Mouse (Mus musculus) heart, adult 2 months (tissue): ENCODE measurements at regions not wholly inside any gene's neighbourhood (a gene's known extent, or its start where the extent isn't known, plus 50 kb on each side); places are given as distances from the start of the nearest gene placed in this dataset.
A peak's percentile ranks its signal among the peaks of the same experiment; 100 is the strongest.

Source experiments
- DNase-seq, 2 experiments: peaks; one replicate each; pipeline ENCODE4 v3.0.0; 2021
- H3K27ac ChIP-seq: fragments of 200-600 bp; 2 replicates; pipeline ENCODE4 v1.8.1; 2022
- H3K27me3 ChIP-seq: fragments of 200-500 bp; 2 replicates; pipeline ENCODE4 v1.6.1; 2012; ENCODE audit warnings: mild to moderate bottlenecking, low read length, inconsistent platforms, mixed read lengths; ENCODE audit not compliant: control insufficient read depth, insufficient read depth
- H3K36me3 ChIP-seq: fragments of 200-500 bp; 2 replicates; pipeline ENCODE4 v1.6.1; 2012; ENCODE audit warnings: low read length, inconsistent platforms; ENCODE audit not compliant: control insufficient read depth, insufficient read depth
- H3K4me1 ChIP-seq: fragments of 200-500 bp; 2 replicates; pipeline ENCODE4 v1.6.1; 2011; ENCODE audit warnings: low read length; ENCODE audit not compliant: control insufficient read depth, insufficient read depth
- H3K4me3 ChIP-seq: fragments of 200-600 bp; 2 replicates; pipeline ENCODE4 v1.8.1; 2022
- H3K79me2 ChIP-seq: fragments of 200-500 bp; replicated peaks from 2 replicates; pipeline ENCODE4 v1.6.1; 2012; ENCODE audit warnings: mild to moderate bottlenecking, inconsistent platforms, low read length, moderate library complexity, mixed read lengths; ENCODE audit not compliant: control insufficient read depth, insufficient read depth
- H3K9ac ChIP-seq: fragments of 200-500 bp; 2 replicates; pipeline ENCODE4 v1.6.1; 2012; ENCODE audit warnings: low read depth, mild to moderate bottlenecking, control low read depth, inconsistent platforms, low read length, mixed read lengths
- CTCF ChIP-seq: fragments of 200-600 bp; IDR thresholded peaks from 2 replicates; pipeline ENCODE4 v1.8.1; 2022; ENCODE audit warnings: antibody characterized with exemption, mild to moderate bottlenecking, moderate library complexity
- EP300 ChIP-seq: fragments of 200-500 bp; IDR thresholded peaks from 2 replicates; pipeline ENCODE4 v1.6.1; 2011; ENCODE audit warnings: low read depth, low read length, control low read depth; ENCODE audit not compliant: insufficient read depth
- POLR2A ChIP-seq: fragments of 200-500 bp; IDR thresholded peaks from 2 replicates; pipeline ENCODE4 v1.6.1; 2011; ENCODE audit warnings: mild to moderate bottlenecking, low read depth, low read length, control low read depth; ENCODE audit not compliant: insufficient read depth
- WGBS: fragments of 180-500 bp; shearing (Covaris S2); methylation state at CpG from one replicate; pipeline ENCODE4 v1.1.7; 2018; 5-methylcytosine and 5-hydroxymethylcytosine counted together
- intact Hi-C: fragments of 180-260 bp; cut with DNase I; formaldehyde crosslinking; loops from one replicate; pipeline ENCODE4 v1.15.1; 2025

DNA sequence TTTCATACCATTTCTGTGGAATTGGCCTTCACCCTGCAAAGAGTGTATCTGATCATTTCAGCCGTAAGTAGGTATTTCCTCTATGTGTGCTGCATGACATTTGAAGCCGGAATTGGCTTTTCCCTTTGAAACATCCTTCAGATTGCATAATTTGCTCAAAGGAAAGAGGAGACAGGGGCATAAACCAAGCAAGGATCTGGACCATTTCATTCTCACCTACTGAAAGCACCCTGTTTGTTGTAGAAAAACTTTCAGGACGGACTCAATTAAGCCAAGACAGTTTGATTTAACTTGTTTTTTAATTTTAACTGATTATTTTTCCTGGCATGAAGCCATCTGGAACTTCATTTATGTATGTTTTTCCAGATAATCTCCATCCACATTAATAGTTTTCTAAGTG is 340.0 kb upstream of the Jag1 start:
- Histone ChIP-seq H3K27ac (no peak overlapping the region), H3K4me1 (no peaks in the 10 kb centered on the region), H3K36me3 (no peaks in the 10 kb centered on the region), H3K9ac (no peak overlapping the region), H3K27me3 (no peaks in the 10 kb centered on the region), H3K4me3 (no peak overlapping the region), H3K79me2 (no peaks in the 10 kb centered on the region)
- TF ChIP-seq EP300 (no peak), CTCF (no peak), POLR2A (no peak)
- intact Hi-C loops, result loop anchor here (10.0 kb wide), 1 partner anchor 872 kb away; no protein-coding TSS in a partner anchor
- WGBS, result 50% methylated on average over 3 of the region's 3 CpGs
- no peak for DNase-seq

DNA sequence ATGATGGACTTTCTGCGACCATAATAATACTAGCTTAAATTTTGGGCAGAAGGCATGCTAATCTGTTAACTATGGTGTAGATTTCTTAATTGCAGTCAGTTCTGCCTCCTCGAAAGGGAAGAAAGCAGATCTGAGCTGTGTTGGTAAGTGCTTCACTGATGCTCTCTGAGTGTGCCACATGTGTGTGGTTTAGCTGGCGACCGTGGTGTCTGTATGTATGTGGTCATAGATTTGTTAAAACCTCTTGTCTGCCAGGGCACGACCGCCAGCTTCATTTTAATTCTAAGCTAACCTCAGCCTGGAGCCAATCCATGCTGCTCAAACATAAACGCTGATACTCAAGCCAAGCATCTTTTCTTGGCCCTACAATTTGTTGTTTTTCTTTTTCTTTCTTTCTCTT is 330.5 kb upstream of the Jag1 start:
- intact Hi-C loops, result no loop called here
- no peaks in the 10 kb centered on the region for H3K27me3 ChIP-seq
- 78% methylated on average over 7 of the region's 7 CpGs for WGBS
- no peak overlapping the region for H3K27ac ChIP-seq
- H3K9ac ChIP-seq, result no peak overlapping the region
- H3K79me2 ChIP-seq, result no peaks in the 10 kb centered on the region
- no peak overlapping the region for H3K4me3 ChIP-seq
- peak in 1 of 2 experiments; percentile 23 for DNase-seq
- no peak for TF ChIP-seq EP300
- TF ChIP-seq CTCF, result no peak
- no peak for TF ChIP-seq POLR2A
- H3K36me3 ChIP-seq, result no peaks in the 10 kb centered on the region
- no peaks in the 10 kb centered on the region; the same call in 1 of the 2 replicates for H3K4me1 ChIP-seq

DNA sequence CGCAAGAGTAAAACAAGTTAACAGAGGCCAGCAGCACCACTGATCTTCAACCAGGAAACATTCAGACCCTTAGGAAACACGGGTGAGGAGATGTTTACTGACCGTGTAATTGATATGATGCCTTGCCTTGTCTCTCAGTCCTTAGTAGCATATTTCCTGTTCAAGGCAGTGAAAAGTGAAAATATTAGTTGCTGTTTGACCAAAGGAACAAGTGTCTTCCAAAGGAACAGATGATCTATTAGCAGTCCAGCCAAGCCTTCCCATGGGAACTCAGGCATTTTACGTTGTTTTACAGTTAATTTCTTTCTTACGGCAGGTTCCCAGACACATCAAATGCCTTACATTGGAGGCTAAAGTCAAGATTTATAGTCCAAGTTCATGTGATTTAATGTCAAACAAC is 321.3 kb upstream of the Jag1 start:
- Histone ChIP-seq H3K27me3 (no peaks in the 10 kb centered on the region), H3K4me1 (no peaks in the 10 kb centered on the region; the same call in 1 of the 2 replicates), H3K36me3 (no peaks in the 10 kb centered on the region), H3K9ac (no peak overlapping the region), H3K4me3 (no peak overlapping the region), H3K79me2 (no peaks in the 10 kb centered on the region), H3K27ac (no peak overlapping the region; the same call in 1 of the 2 replicates)
- no peak for DNase-seq
- intact Hi-C loops, result no loop called here
- TF ChIP-seq CTCF, result no peak
- TF ChIP-seq EP300, result no peak
- no peak for TF ChIP-seq POLR2A
- WGBS, result 75% methylated on average over 5 of the region's 5 CpGs

DNA sequence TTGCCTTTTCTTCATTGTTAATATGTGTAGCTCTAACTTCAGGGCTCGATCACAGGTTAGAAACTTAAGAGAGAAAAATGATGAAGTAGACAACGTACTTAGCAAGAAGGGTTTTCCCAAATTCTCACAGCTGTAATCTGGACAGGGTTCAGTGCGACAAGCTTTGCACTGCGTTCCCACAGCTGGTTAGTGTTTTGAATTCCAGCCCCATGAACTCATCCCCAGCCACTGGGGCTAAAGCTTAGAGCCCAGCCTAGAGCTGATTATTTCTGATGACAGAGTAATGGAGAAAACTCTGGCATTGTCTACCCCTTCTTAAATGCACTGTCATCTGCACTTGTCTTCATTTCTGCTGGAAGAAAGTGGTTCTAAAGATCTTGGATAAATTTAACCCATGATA is 319.7 kb upstream of the Jag1 start:
- intact Hi-C loops, result no loop called here
- no peak for TF ChIP-seq POLR2A
- TF ChIP-seq CTCF, result no peak
- TF ChIP-seq EP300, result 0 out of 2 replicates have a peak, but pooled peaks have one; percentile 11
- no peak overlapping the region; the same call in 1 of the 2 replicates for H3K27ac ChIP-seq
- no peaks in the 10 kb centered on the region for H3K27me3 ChIP-seq
- no peak overlapping the region for H3K9ac ChIP-seq
- 30% methylated on average over 4 of the region's 4 CpGs for WGBS
- peak; percentile 27 to 48 for DNase-seq
- H3K36me3 ChIP-seq, result no peaks in the 10 kb centered on the region
- no peaks in the 10 kb centered on the region for H3K79me2 ChIP-seq
- H3K4me1 ChIP-seq, result no peaks in the 10 kb centered on the region; the same call in 1 of the 2 replicates
- no peak overlapping the region for H3K4me3 ChIP-seq

DNA sequence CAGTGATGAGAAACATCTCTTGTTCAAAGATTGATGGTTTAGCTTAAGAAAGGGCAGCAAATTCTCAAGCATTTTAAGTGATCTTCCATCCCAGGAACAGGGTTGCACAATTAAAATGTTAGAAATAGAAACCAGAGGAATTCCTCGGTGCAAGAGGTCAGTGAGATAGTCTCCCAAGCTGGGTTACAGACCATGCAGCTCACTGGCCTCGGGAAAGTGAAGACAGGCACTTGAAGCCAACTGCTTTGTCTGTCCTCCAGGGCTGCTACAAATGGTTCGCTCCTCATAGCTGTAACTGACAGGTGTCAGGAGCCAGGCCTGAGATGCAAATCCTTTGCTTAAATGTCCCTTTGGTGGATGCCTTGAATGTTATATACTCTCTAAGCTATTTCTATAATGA is 306.2 kb upstream of the Jag1 start:
- H3K27ac ChIP-seq, result no peak overlapping the region
- 23% methylated on average over 3 of the region's 3 CpGs for WGBS

DNA sequence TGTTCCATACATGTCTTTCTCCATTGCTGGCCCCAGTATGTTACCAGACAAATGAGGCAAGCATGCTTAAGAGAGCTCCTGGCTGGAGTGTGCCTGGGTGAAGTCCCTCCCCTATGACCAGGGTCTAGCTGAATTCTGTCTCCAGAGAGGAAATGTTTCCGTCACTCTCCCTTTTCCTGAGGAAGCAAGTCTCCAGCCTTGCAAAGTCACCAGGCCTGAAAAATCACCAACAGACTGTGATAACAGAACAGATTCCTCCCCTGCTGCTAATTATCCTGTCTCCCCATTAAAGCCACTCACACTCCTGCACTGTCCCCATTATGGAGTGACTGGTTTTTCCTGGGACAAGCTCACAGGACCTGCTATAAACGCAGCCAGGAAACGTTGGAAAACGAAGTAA is 303.2 kb upstream of the Jag1 start:
- no peak overlapping the region for H3K9ac ChIP-seq
- DNase-seq, result peak; percentile 18 to 23
- 0 out of 2 replicates have a peak, but pooled peaks have one; percentile 26 for TF ChIP-seq EP300
- no peak for TF ChIP-seq CTCF
- peak overlapping the region; percentile 67 for H3K27ac ChIP-seq
- WGBS, result 21% methylated on average over 4 of the region's 4 CpGs
- no peaks in the 10 kb centered on the region for H3K79me2 ChIP-seq
- H3K4me3 ChIP-seq, result no peak overlapping the region
- peaks cover 2% of the 10 kb centered on the region; the same call in 1 of the 2 replicates for H3K36me3 ChIP-seq
- intact Hi-C loops, result no loop called here
- peaks cover 1% of the 10 kb centered on the region for H3K4me1 ChIP-seq
- H3K27me3 ChIP-seq, result no peaks in the 10 kb centered on the region

More for the DNA sequence above, 306.2 kb upstream of the Jag1 start:
- H3K79me2 ChIP-seq, result no peaks in the 10 kb centered on the region
- H3K4me3 ChIP-seq, result no peak overlapping the region
- no peak for TF ChIP-seq POLR2A
- no peak for TF ChIP-seq EP300
- no peak for TF ChIP-seq CTCF
- H3K9ac ChIP-seq, result no peak overlapping the region
- peaks cover 1% of the 10 kb centered on the region for H3K4me1 ChIP-seq
- H3K27me3 ChIP-seq, result no peaks in the 10 kb centered on the region
- intact Hi-C loops, result no loop called here
- peak in 1 of 2 experiments; percentile 28 for DNase-seq
- peaks cover 2% of the 10 kb centered on the region; the same call in 1 of the 2 replicates for H3K36me3 ChIP-seq
